Mouse (Mus musculus): ENCODE measurements around the gene Fgl2. TPM values are rescaled to one million over a fixed set of nuclear protein-coding genes. Genes with fewer than 3 reads are reported as not detected.

Fgl2 gene
- polyA plus RNA-seq (2012; rRNA removed): 2.7 and 2.9 TPM in 2 replicates

DNA sequence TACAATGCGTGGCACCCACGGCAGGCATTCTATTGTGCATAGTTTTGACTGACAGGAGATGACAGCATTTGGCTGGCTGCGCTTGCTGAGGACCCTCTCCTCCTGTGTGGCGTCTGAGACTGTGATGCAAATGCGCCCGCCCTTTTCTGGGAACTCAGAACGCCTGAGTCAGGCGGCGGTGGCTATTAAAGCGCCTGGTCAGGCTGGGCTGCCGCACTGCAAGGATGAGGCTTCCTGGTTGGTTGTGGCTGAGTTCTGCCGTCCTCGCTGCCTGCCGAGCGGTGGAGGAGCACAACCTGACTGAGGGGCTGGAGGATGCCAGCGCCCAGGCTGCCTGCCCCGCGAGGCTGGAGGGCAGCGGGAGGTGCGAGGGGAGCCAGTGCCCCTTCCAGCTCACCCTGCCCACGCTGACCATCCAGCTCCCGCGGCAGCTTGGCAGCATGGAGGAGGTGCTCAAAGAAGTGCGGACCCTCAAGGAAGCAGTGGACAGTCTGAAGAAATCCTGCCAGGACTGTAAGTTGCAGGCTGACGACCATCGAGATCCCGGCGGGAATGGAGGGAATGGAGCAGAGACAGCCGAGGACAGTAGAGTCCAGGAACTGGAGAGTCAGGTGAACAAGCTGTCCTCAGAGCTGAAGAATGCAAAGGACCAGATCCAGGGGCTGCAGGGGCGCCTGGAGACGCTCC lies at the start of gene Fgl2:
TSS of gene Fgl2 (plus strand) at position 150 of the 687 bp plus-strand sequence.

GRCm38 (mm10) chr5:21424614-21425602 lies 52.5 kb downstream of the Fgl2 start, which contains the start of the genes Ccdc146 and Fam185a:
Ccdc146 (minus strand) TSS chr5:21424677.
Fam185a (plus strand) TSS chr5:21424958.

Other genes starting within 250 kb of the Fgl2 start
- 2.4 and 2.7 TPM in 2 replicates for gene Gsap, start 186.4 kb upstream of the Fgl2 start, polyA plus RNA-seq (2012; rRNA removed)
- gene Ccdc146, start 52.0 kb downstream of the Fgl2 start, polyA plus RNA-seq (2012; rRNA removed): 0.01 TPM in 1 of 2 replicates, not detected in the other
- 2.3 and 2.7 TPM in 2 replicates for gene Fam185a, start 52.3 kb downstream of the Fgl2 start, polyA plus RNA-seq (2012; rRNA removed)
- gene Lrrc17, start 170.9 kb downstream of the Fgl2 start, polyA plus RNA-seq (2012; rRNA removed): 0.90 and 1.1 TPM in 2 replicates

Data from liver, embryonic 18 days (tissue).